Mouse (Mus musculus) E14TG2a.4 (cell line): ENCODE data around the gene Bhlhe40.

Experiments
- H3K27me3 ChIP-seq: 2 replicates; pipeline ENCODE4 v1.6.1; 2014; ENCODE audit warnings: low read length, control low read depth; ENCODE audit not compliant: insufficient read depth
- H3K36me3 ChIP-seq: 2 replicates; pipeline ENCODE4 v1.6.1; 2014; ENCODE audit warnings: low read length, control low read depth; ENCODE audit not compliant: insufficient read depth
- H3K4me1 ChIP-seq: replicated peaks from 2 replicates; pipeline ENCODE4 v1.6.1; 2014; ENCODE audit warnings: low read depth, low read length, control low read depth
- H3K4me3 ChIP-seq: replicated peaks from 2 replicates; pipeline ENCODE4 v1.5.1; 2014; ENCODE audit warnings: mild to moderate bottlenecking, low read length
- H3K9me3 ChIP-seq: 2 replicates; pipeline ENCODE4 v1.6.1; 2014; ENCODE audit warnings: low read length, control low read depth
- CTCF ChIP-seq: conservative IDR thresholded peaks from 2 replicates; pipeline ENCODE4 v1.5.1; 2014; ENCODE audit warnings: low read length
- NANOG ChIP-seq: IDR thresholded peaks from 2 replicates; pipeline ENCODE4 v1.6.1; 2014; ENCODE audit warnings: borderline replicate concordance, low read length, mixed read lengths
- POU5F1 ChIP-seq: IDR thresholded peaks from 2 replicates; pipeline ENCODE4 v1.6.1; 2014; ENCODE audit warnings: low read length, borderline replicate concordance

Bhlhe40 gene

DNA sequence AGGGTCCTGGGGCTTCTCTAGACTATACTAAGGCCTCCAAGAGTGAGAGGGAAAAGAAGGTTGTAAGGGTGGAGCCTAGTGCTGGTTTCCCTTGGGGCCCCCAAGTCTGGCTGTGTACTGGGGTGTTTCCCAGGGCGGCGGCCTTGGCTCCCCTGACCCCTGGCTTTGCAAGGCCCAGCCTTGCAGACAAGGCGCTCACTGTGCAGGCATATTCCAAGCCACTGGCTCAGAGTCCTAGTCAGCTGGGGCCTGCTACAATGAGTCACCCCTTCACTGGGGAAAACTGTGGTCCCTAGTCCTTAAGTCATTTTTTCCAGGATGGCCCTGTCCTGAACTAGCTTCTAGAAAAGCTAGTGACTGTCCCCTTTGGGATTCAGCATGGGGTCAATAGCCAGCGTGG is 17.3 kb downstream of the Bhlhe40 start:
- Histone ChIP-seq H3K9me3 (no peaks in the 10 kb centered on the region), H3K27me3 (no peaks in the 10 kb centered on the region), H3K36me3 (no peaks in the 10 kb centered on the region), H3K4me3 (no peak overlapping the region), H3K4me1 (peaks cover 39% of the 10 kb centered on the region)
- TF ChIP-seq CTCF = no peak
- TF ChIP-seq POU5F1 = no peak
- TF ChIP-seq NANOG = no peak

DNA sequence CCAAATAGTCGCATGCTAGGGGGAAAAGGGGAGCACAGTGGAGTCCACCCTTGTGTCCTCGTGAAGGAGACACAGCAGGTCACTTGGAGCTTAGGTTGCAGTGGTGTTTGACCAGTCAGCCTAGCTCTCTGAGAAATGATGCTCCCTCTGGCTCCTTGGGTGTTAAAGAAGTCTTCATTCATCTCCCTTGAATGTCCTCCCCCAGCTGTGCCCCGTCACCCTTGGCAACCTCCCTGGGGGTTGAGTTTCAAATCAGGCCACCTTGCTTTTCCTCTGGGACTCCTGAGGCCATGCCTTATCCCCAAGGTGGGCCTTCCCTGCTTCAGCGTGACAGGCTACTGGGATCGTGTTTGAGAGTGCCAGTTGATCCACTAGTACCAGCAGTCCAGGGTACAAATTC is 17.8 kb downstream of the Bhlhe40 start:
- Histone ChIP-seq H3K4me1 (peaks cover 39% of the 10 kb centered on the region), H3K27me3 (no peaks in the 10 kb centered on the region), H3K4me3 (no peak overlapping the region), H3K36me3 (no peaks in the 10 kb centered on the region), H3K9me3 (no peaks in the 10 kb centered on the region)
- no peak for TF ChIP-seq NANOG
- no peak for TF ChIP-seq CTCF
- TF ChIP-seq POU5F1 = no peak

DNA sequence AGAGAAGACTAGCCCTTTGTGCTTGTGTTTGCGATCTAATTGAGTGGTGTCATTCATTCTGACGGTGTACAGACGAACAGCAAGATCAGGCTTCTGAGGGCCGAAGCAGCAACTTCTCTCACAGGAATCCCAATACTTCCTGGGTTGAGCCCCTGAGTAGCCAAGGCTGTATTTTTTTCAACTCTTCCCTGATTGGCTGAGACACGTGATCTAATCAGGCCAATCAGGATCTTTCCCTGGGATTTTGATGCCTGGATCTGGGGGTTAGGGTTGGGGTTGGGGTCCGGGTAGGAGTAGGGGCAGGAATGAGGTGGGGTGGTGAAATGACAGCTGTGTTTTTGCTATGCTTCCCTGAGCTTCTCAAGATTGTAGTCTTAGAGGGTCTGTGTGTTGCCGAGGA is 20.1 kb downstream of the Bhlhe40 start:
- TF ChIP-seq NANOG (no peak), CTCF (no peak), POU5F1 (no peak)
- Histone ChIP-seq H3K27me3 (no peaks in the 10 kb centered on the region), H3K9me3 (no peaks in the 10 kb centered on the region), H3K4me3 (no peak overlapping the region), H3K4me1 (peaks cover 56% of the 10 kb centered on the region), H3K36me3 (no peaks in the 10 kb centered on the region)

DNA sequence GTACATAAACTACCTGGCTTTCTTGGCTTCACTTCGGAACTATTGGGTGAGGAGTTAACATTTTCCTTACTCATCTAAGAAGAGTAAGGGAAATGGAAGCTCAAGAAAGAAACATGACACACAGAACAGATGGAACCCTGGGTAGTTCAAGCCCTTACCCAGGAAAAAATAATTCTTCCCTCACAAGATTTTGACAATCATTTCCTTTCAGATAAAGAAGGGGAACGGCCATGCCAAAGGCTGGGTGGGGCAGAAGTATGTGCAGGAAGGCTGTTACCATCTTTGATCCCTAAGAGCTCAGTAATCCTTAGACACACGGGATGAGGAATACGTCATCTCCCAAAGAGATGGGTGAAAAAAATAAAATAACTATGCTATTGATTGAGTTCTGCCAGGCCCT is 20.7 kb downstream of the Bhlhe40 start:
- peaks cover 61% of the 10 kb centered on the region for H3K4me1 ChIP-seq
- H3K9me3 ChIP-seq = no peaks in the 10 kb centered on the region
- no peak for TF ChIP-seq POU5F1
- no peak for TF ChIP-seq CTCF
- no peak overlapping the region for H3K4me3 ChIP-seq
- H3K27me3 ChIP-seq = no peaks in the 10 kb centered on the region
- H3K36me3 ChIP-seq = no peaks in the 10 kb centered on the region

DNA sequence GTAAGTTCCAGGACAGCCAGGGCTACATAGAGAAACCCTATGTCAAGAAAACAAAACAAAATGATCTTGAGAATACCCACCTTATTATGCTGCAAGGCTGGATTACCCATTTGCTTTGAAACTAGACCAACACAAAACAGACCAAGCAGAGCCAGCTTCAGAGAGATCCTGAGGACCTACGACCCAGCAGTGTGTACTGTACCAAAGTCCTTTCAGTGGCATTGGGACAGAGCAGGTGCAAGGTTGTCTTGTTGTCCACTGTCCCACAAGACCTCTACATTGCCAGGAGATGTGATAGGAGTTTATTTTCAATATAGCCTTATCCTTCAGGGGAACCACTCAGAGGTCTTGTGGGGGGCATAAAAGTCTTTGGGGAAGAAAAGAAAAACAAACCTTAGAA is 22.7 kb downstream of the Bhlhe40 start:
- H3K4me1 ChIP-seq = peaks cover 66% of the 10 kb centered on the region
- H3K9me3 ChIP-seq = no peaks in the 10 kb centered on the region
- H3K27me3 ChIP-seq = no peaks in the 10 kb centered on the region
- no peaks in the 10 kb centered on the region for H3K36me3 ChIP-seq
- no peak for TF ChIP-seq NANOG
- no peak for TF ChIP-seq POU5F1
- no peak for TF ChIP-seq CTCF
- H3K4me3 ChIP-seq = no peak overlapping the region

DNA sequence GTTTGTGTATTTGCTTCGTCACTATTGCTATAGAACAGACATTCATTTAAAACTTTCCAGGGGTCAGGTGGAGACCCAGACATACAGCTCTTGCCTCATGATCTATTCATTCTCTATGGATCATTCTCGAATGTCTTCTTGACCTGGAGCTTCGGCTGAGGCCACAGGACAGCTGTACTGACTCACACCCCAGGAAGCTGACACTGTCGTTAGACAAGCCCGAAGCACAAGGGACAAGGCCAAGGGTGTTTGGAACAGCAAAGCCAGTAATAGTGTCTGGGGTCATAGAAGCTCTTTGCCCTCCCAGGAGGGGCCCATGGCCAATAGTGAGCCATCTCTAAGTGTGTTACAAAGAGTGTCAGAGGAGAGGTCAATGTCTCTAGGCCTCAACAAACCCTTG is 24.0 kb downstream of the Bhlhe40 start:
- no peaks in the 10 kb centered on the region for H3K9me3 ChIP-seq
- TF ChIP-seq POU5F1 (no peak), NANOG (no peak), CTCF (no peak)
- peaks cover 66% of the 10 kb centered on the region for H3K4me1 ChIP-seq
- no peak overlapping the region for H3K4me3 ChIP-seq
- H3K36me3 ChIP-seq = no peaks in the 10 kb centered on the region
- no peaks in the 10 kb centered on the region for H3K27me3 ChIP-seq

DNA sequence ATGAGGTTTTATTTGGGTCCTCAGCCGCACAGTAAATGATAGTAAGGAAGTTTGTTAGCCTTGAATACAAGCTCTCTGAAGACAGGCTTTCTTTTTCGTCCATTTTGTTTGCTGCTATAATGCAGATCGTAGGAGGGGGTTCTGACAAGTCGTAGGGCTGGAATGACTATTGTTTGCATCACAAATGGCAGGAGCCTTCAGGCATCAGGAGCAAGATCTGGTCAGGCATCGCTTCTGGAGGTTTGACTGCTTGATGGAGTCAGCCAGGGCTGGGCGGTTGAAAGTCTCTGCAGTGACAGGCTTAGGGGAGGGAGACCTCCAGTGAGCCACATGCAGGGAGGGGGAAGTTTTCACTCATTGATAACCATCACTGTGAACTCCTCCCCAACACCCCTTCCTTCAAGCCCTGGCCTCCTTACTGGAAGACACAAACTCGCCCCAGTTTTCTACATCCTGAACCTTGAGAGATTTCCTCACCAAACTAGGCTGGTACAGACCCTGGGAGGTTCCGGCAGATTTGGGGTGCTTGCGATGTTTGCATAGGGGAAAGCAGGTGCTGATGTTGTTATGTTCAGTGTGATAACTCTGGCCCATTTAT is 25.4 kb downstream of the Bhlhe40 start:
- H3K4me3 ChIP-seq = no peak overlapping the region; the same call in 1 of the 2 replicates
- no peaks in the 10 kb centered on the region for H3K27me3 ChIP-seq
- no peaks in the 10 kb centered on the region for H3K36me3 ChIP-seq
- H3K4me1 ChIP-seq = peaks cover 54% of the 10 kb centered on the region
- no peaks in the 10 kb centered on the region for H3K9me3 ChIP-seq
- TF ChIP-seq NANOG = no peak
- TF ChIP-seq CTCF = no peak
- no peak for TF ChIP-seq POU5F1

DNA sequence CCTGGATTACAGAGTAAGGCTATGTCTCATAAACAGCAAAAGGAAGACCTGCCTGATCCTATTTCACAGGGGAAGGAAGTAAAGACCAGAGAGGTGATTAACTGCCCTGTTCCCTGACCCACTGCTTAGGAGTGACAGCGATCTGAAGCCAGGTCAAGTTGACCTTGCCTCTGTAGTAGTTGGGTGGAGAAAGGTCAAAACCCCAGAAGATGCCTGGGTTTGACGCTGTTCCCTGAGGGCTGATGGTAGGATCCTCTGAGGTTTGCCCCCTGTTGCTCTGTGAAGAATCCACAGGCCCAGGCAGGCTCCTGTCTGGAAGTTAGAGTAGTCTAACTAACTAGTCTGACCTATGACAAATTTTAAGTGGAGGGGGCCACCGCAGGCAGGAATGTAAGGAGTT is 26.5 kb downstream of the Bhlhe40 start:
- Histone ChIP-seq H3K36me3 (no peaks in the 10 kb centered on the region), H3K9me3 (no peaks in the 10 kb centered on the region), H3K4me3 (0 out of 2 replicates have a peak overlapping the region, but pooled peaks have one; percentile 0), H3K27me3 (no peaks in the 10 kb centered on the region), H3K4me1 (peaks cover 54% of the 10 kb centered on the region)
- TF ChIP-seq POU5F1 = no peak

DNA sequence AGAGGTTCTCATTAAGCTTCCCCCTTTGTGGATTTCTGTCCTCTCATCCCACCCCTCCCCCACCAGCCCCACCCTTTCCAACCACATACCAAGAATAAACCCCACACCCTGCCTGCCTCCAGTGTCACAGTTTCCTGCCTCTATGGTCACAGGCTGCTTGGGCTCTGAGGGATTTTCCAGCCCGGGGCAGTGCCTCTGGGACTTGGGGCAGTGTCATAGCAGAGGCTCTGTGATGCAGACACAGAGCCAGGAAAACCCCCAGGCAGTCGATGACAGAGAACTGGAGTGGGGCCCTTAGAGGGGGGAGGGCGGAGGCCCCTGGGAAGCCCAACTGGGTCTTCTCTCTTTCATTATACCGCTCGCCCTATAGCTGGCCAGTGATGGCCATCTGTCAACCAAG is 27.9 kb downstream of the Bhlhe40 start:
- Histone ChIP-seq H3K27me3 (no peaks in the 10 kb centered on the region), H3K9me3 (no peaks in the 10 kb centered on the region), H3K36me3 (no peaks in the 10 kb centered on the region), H3K4me3 (0 out of 2 replicates have a peak overlapping the region, but pooled peaks have one; percentile 20), H3K4me1 (peaks cover 60% of the 10 kb centered on the region)
- TF ChIP-seq NANOG (no peak), POU5F1 (no peak), CTCF (no peak)
